Mouse (Mus musculus): ENCODE results near the gene Gm17949. TPM values are rescaled to one million over a fixed set of nuclear protein-coding genes. Genes with fewer than 3 reads are reported as not detected.
A peak's percentile ranks its signal among the peaks of the same experiment; 100 is the strongest.

The Gm17949 gene
- polyA plus RNA-seq (2016; fragmentation: Nextera tagmentation; extraction: Ambion mirVana) = 0.32 and 0.70 TPM in 2 replicates

DNA sequence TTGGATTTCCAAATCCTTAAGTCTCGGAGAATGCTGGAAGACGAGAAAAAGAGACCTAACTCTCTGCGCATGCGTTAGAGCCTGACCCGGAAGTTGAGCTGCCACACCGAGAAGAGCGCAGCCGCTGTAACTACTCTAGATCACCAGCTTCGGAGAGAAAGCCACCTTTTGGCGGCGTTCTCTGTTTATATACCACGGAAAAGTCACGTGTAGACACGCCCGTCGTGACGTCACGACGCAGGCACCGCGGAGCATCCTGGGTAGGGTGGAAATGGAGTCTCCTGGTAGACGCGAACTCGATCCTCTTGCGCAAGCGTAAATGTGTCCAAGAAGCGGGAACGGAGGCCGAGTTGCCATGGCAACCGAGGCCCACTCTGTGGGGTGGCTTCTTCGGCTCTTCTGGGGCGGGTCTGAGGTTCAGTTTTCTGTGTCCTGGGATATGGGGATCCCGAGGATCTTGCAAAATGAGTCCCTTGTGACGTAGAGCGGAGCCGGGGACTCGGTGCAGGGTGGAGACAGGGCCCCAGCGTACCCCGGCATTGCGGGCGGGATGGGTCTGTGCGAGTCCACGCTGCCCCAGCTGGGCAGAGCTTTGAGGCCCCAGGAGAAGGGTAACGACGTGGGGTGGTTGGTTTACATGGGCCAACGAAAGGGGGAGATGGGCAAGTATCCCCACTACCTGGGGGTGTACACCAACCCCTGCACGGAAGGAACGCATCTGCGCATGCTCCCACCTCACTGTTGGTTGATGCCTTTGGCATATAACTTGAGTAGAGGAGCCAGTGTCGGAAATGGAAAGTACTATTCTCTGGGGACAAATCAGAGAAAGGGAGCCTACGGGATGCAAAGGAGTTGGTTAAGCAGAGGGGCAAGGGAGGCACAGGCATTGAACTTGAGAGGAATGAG, at the start of gene Gm17949, which contains the start of gene Gtf2f1:
Gm17949 (plus strand) TSS at position 234 of the 906 bp plus-strand sequence.
Gtf2f1 (minus strand) TSS at position 53 of the 906 bp plus-strand sequence.
- peak; percentile 88 for ATAC-seq (ENCODE audit: insufficient number of reproducible peaks, insufficient read depth, low FRiP score, low TSS enrichment)
- 1% methylated on average over 51 of the region's 51 CpGs for WGBS
- Histone ChIP-seq H3K27ac (peak within 1 kb of the TSS; percentile 96), H3K27me3 (no peaks in the 10 kb centered on the region), H3K4me1 (peaks cover 16% of the 10 kb centered on the region; the same call in 1 of the 2 replicates), H3K4me2 (replicated peaks) (peak within 1 kb of the TSS; percentile 88), H3K9me3 (no peaks in the 10 kb centered on the region), H3K9ac (peak within 1 kb of the TSS; percentile 84), H3K36me3 (peaks cover 22% of the 10 kb centered on the region), H3K4me3 (peak within 1 kb of the TSS; percentile 82)

DNA sequence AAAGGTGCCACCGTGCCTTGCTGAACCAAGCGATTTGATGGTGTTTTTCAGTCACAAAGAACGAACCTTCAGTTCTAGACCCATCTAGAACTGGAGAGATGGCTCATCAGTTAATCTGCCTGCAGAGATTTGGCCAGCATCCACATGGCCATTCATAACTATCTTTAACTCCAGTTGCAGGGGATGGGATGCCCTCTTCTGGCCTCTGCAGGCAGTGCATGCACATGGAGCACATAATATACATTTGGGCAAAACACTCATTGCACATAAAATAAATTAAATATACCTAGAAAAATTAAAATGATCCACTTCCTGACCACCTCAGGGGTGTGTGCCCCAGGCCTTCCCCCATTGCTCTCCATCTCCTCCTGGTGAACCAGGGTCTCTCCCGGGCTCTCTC, 49.4 kb upstream of the Gm17949 start:
- no peaks in the 10 kb centered on the region for H3K9me3 ChIP-seq
- H3K4me2 ChIP-seq (replicated peaks) = no peak overlapping the region
- H3K27ac ChIP-seq = no peak overlapping the region
- H3K4me1 ChIP-seq = no peaks in the 10 kb centered on the region
- no peak for ATAC-seq (ENCODE audit: insufficient number of reproducible peaks, insufficient read depth, low FRiP score, low TSS enrichment)
- no peaks in the 10 kb centered on the region for H3K36me3 ChIP-seq
- 88% methylated on average over 4 of the region's 4 CpGs for WGBS
- H3K4me3 ChIP-seq = no peak overlapping the region
- H3K27me3 ChIP-seq = no peaks in the 10 kb centered on the region
- no peak overlapping the region for H3K9ac ChIP-seq

DNA sequence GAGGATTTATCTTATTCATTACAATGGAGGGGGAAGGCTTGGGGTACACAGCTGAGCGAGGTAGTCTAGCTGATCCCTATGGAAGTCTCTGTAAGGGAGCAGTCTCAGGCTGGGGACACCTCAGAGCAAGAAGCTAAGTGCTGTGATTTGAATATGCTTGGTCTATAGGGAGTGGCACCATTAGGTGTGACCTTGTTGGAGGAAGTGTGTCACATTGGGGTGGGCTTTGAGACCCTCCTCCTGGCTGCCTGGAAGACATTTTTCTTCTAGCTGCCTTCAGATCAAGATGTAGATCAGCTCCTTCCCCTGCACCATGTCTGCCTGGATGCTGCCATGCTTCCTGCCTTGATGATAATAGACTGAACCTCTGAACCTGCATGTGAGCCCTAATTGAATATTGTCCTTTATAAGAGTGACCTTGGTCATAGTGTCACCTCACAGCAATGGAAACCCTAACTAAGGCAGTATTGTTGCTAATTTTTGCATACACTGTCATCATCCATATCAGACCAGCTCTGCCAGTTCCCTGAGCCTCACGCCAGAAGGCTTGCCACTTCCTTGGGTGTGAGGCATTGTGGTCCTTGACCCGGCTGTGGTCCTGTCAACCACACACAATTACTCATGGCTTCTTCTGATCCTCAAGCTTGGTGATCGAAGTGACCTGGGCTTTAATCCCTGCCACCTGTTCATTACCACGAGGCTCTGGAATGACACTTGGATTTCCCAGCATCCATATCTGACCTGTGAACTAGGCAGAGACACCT, 48.4 kb upstream of the Gm17949 start:
- WGBS = 73% methylated on average over 5 of the region's 5 CpGs
- Histone ChIP-seq H3K4me2 (replicated peaks) (no peak overlapping the region), H3K27me3 (no peaks in the 10 kb centered on the region), H3K27ac (no peak overlapping the region), H3K4me3 (no peak overlapping the region), H3K4me1 (no peaks in the 10 kb centered on the region), H3K9ac (no peak overlapping the region), H3K36me3 (no peaks in the 10 kb centered on the region), H3K9me3 (no peaks in the 10 kb centered on the region)
- ATAC-seq (ENCODE audit: insufficient number of reproducible peaks, insufficient read depth, low FRiP score, low TSS enrichment) = no peak

DNA sequence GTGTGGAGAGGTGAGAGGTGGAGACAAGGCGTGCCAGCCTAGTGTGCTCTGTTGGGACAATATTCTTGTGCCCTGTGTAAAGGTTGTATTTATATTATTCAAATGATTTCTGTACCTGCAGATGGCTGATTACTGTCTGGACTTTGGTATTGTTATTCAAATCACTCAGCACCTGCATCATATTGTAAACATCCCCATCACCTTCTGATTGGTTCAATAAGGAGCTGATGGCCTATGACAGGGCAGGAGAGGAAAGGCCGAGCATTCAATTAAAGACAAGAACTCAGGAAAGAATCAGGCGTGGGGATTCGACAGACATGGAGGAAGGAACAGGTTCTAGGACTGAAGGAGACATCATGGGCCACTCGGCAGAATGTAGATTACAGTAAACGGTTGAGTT, 47.6 kb upstream of the Gm17949 start:
- H3K4me2 ChIP-seq (replicated peaks) = no peak overlapping the region
- H3K9ac ChIP-seq = no peak overlapping the region
- no peaks in the 10 kb centered on the region for H3K36me3 ChIP-seq
- no peak overlapping the region for H3K27ac ChIP-seq
- ATAC-seq (ENCODE audit: insufficient number of reproducible peaks, insufficient read depth, low FRiP score, low TSS enrichment) = no peak
- H3K9me3 ChIP-seq = no peaks in the 10 kb centered on the region
- H3K4me3 ChIP-seq = no peak overlapping the region
- no peaks in the 10 kb centered on the region for H3K27me3 ChIP-seq
- H3K4me1 ChIP-seq = no peaks in the 10 kb centered on the region
- 76% methylated on average over 6 of the region's 6 CpGs for WGBS

DNA sequence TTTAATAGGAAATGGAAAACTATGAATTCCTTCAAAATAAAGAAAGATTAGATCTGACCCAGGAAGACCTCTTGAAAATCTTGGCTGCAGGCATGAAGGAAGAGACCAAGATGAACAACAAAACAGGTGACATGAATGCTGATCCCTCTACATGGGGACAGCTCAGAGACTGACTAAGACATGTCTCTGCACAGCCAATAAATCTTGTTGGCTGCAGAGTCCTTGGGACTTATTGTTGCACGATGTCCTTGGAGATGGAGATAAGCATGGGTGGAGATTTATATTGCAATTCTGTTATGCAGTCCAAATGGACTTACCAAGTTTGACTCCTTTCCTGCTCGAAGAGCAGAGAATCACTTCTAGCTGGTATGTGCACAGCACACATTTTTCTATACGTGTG, 41.9 kb upstream of the Gm17949 start:
- 68% methylated on average over 3 of the region's 3 CpGs for WGBS
- no peak overlapping the region for H3K4me3 ChIP-seq
- no peak for ATAC-seq (ENCODE audit: insufficient number of reproducible peaks, insufficient read depth, low FRiP score, low TSS enrichment)
- H3K27me3 ChIP-seq = no peaks in the 10 kb centered on the region
- no peaks in the 10 kb centered on the region for H3K9me3 ChIP-seq
- H3K27ac ChIP-seq = no peak overlapping the region
- H3K9ac ChIP-seq = no peak overlapping the region
- no peaks in the 10 kb centered on the region for H3K4me1 ChIP-seq
- no peak overlapping the region for H3K4me2 ChIP-seq (replicated peaks)
- no peaks in the 10 kb centered on the region for H3K36me3 ChIP-seq

DNA sequence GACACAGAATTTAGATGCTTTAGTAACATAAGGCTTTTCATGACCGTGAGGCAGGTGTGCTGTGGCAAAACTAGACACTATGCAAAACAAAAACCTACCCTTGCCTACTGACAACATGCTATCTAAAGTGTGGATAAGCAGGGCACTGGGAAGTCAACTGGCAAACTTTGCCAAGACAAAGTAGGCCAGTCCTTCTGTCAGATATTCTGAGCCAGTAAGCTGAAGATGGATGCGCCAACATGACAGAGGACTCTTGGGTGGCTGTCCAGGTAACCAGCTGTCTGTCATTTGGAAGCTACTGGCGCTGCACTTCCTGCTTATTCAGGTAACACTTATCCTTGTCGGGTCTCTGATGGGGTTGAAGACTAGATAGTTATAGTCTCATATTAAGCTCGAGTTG, 41.2 kb upstream of the Gm17949 start:
- H3K36me3 ChIP-seq = no peaks in the 10 kb centered on the region
- H3K9me3 ChIP-seq = no peaks in the 10 kb centered on the region
- no peak overlapping the region for H3K4me2 ChIP-seq (replicated peaks)
- H3K9ac ChIP-seq = no peak overlapping the region
- no peaks in the 10 kb centered on the region for H3K4me1 ChIP-seq
- no peak for ATAC-seq (ENCODE audit: insufficient number of reproducible peaks, insufficient read depth, low FRiP score, low TSS enrichment)
- no peak overlapping the region for H3K4me3 ChIP-seq
- WGBS = 65% methylated on average over 5 of the region's 5 CpGs
- H3K27me3 ChIP-seq = no peaks in the 10 kb centered on the region
- H3K27ac ChIP-seq = no peak overlapping the region

DNA sequence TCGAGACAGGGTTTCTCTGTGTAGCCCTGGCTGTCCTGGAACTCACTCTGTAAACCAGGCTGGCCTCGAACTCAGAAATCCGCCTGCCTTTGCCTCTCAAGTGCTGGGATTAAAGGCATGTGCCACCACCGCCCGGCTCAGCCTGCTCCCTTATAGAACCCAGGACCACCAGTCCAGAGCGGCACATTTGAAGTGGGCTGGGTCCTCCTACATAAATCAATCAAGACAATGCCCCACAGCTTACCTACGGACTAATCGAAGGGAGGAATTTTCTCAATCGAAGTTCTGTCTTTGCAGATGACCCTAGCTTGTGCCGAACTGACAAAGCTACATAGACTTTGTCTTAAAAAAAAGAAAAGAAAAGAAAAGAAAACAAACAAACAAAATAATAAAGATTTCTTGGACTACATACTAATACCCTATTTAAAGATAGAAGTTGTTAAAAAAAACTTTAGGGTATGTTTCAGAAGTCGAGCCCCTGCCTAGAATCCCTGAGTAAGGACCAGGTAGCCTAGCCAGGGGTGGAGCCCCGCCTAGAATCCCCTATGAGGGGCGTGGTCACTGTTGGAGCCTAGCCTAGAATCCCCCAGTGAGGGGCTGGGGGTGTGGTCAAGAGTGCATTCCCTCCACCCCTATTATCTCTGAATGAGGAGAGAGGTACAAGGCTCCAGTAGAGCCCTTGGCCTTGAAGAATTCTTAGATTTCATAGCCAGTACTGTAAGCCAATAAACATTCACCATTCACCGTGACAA, 37.1 kb upstream of the Gm17949 start:
- H3K9ac ChIP-seq = no peak overlapping the region
- no peak overlapping the region for H3K4me2 ChIP-seq (replicated peaks)
- no peak for ATAC-seq (ENCODE audit: insufficient number of reproducible peaks, insufficient read depth, low FRiP score, low TSS enrichment)
- no peak overlapping the region for H3K27ac ChIP-seq
- no peaks in the 10 kb centered on the region for H3K9me3 ChIP-seq
- H3K36me3 ChIP-seq = no peaks in the 10 kb centered on the region
- WGBS = 63% methylated on average over 13 of the region's 14 CpGs
- no peaks in the 10 kb centered on the region for H3K27me3 ChIP-seq
- H3K4me3 ChIP-seq = no peak overlapping the region
- H3K4me1 ChIP-seq = no peaks in the 10 kb centered on the region

DNA sequence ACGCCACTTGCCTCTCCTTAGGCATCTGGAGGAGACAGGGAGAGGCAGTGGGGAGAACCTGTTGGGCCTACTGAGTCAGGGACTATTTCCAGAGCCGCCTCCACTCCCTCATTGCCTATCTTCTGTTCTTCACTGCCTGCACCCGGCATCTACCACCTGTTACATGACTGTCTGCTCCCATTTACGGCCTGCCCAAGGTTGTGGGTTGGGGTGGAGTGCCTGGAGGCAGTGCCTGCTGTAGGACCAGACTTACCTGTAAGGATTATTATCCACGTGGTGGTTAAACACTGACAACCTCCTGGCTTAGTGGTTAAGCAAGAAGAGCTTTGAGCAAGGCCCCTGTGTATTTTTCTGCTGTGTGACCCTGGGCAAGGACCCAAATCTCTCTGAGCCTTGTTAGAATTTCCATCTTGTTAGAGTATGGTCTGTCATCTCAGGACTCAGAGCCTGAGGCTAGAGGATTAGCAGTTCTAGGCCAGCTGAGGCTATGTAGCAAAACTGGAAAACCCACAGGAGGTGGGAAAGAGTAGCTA, 36.5 kb upstream of the Gm17949 start:
- Histone ChIP-seq H3K4me1 (no peaks in the 10 kb centered on the region), H3K9me3 (no peaks in the 10 kb centered on the region), H3K4me3 (no peak overlapping the region), H3K9ac (no peak overlapping the region), H3K27ac (no peak overlapping the region), H3K27me3 (no peaks in the 10 kb centered on the region), H3K4me2 (replicated peaks) (no peak overlapping the region), H3K36me3 (no peaks in the 10 kb centered on the region)
- no peak for ATAC-seq (ENCODE audit: insufficient number of reproducible peaks, insufficient read depth, low FRiP score, low TSS enrichment)
- WGBS = 74% methylated on average over 5 of the region's 5 CpGs

DNA sequence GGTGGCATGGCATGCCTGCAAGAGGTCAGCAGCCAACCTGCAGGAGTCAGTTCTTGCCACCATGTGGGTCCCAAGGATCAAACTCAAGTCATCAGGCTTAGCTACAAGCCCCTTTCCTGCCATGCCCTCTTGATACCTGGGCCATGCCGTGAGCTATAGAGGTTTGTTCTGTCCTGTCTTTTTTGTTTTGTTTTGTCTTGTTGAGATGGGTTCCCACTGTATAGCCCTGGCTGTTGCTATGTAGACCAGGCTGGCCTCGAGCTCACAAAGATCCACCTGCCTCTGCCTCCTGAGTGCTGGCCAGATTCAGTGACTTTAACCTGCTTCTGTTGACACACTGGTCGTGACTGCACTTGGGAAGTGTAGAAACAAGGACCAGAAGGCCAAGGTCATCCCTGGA, 35.9 kb upstream of the Gm17949 start:
- Histone ChIP-seq H3K4me1 (no peaks in the 10 kb centered on the region), H3K27ac (no peak overlapping the region)
- ATAC-seq (ENCODE audit: insufficient number of reproducible peaks, insufficient read depth, low FRiP score, low TSS enrichment) = no peak

DNA sequence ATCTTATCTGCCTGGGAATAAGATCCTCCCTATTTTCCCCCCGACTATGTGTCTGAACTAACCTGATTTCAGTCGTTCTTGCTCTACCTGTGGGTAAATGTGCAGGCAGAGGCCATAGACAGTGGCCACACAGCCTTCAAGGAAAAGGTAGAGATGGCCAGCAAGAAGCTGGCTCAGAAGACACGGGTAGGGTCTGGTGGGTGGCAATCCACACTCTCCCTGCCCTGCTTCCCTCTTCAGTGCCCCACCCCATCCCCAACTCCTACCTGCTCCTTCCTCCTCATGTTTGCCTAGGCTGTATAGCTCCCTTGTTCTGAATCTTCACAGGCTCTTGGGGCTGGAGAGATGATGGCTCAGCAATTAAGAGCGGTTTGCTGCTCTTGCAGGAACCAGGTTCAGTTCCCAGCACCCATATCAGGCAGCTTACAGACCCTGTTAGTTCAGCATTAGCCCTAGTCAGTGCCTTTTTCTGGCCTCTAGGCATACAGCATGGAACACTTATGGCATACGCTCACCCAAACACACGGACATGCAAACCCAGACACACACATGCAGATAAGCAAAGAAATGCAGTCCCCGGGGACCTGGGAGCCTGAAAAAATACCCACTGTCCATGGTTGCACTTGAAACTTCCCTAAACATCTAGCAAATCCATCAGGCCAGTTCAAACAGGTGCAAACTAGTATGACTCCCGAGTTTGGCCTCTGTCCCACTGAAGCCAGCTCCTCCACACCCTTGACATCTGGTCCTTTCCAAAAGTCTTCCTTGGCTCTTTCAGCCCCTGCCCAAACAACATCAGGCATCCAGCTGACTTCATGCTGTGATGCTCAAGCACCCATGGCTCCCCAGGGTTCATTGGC, 34.5 kb upstream of the Gm17949 start:
- Histone ChIP-seq H3K4me1 (no peaks in the 10 kb centered on the region), H3K9ac (no peak overlapping the region), H3K4me3 (no peak overlapping the region), H3K4me2 (replicated peaks) (no peak overlapping the region), H3K27ac (no peak overlapping the region), H3K36me3 (no peaks in the 10 kb centered on the region), H3K9me3 (no peaks in the 10 kb centered on the region), H3K27me3 (no peaks in the 10 kb centered on the region)
- 72% methylated on average over 8 of the region's 8 CpGs for WGBS
- no peak for ATAC-seq (ENCODE audit: insufficient number of reproducible peaks, insufficient read depth, low FRiP score, low TSS enrichment)

More for the DNA sequence above, 35.9 kb upstream of the Gm17949 start:
- Histone ChIP-seq H3K9me3 (no peaks in the 10 kb centered on the region), H3K9ac (no peak overlapping the region), H3K27me3 (no peaks in the 10 kb centered on the region), H3K4me3 (no peak overlapping the region), H3K36me3 (no peaks in the 10 kb centered on the region), H3K4me2 (replicated peaks) (no peak overlapping the region)
- WGBS = 76% methylated on average over 3 of the region's 3 CpGs

Data from embryonic facial prominence, embryonic 12.5 days (tissue).